Comparison of ENCODE assay signal across 15 mouse cellular contexts in genomic region chr14:121324521-121325330, GRCm38 (mm10). TPM values are rescaled to one million over a fixed set of nuclear protein-coding genes. Genes with fewer than 3 reads are reported as not detected.
A peak's percentile ranks its signal among the peaks of the same experiment; 100 is the strongest.
DNase-seq lines count a peak whose midpoint lies in the region; ATAC-seq and TF ChIP-seq lines count a peak whose summit lies in the region.
"Had no signal": no experiment of that assay in that cellular context is flagged by ENCODE, and none has a peak within 500 bp of the region (broad histone marks: within the 10 kb centered on the region; RNA-seq: fewer than 3 reads in every experiment).

No protein-coding gene starts in this region.

- DNase-seq in heart, postnatal 0 days (ENCODE audit: low spot score) = no peak
- DNase-seq in heart, embryonic 10.5 days (ENCODE audit: low spot score) = no peak
- DNase-seq in thymus, postnatal 4 days = peak; percentile 27
- DNase-seq in thymus, adult 18-20 months = no peak
- DNase-seq in telencephalon, adult 2 months (ENCODE audit: low read depth, low spot score) = peak; percentile 42
- no peak for DNase-seq in ovary, postnatal 36 days (ENCODE audit: low spot score)
- DNase-seq in adrenal gland, postnatal 4 days (ENCODE audit: low spot score in 2 of 2) = no peak
- DNase-seq: adrenal gland, adult 8-10 months; cerebellum, postnatal 36 days; gastrocnemius, postnatal 25 days; lung, adult 2 months had no signal

- H3K36me3 ChIP-seq in heart, postnatal 0 days (replicated peaks; ENCODE audit: control insufficient read depth, insufficient read depth, low read length) = no peaks in the 10 kb centered on the region
- no peaks in the 10 kb centered on the region for H3K36me3 ChIP-seq in heart, embryonic 10.5 days
- H3K36me3 ChIP-seq: midbrain, embryonic 15.5 days had no signal

- no peak for TF ChIP-seq EP300 in heart, postnatal 0 days (IDR thresholded peaks at IDR 0.05; ENCODE audit: low read depth)

- H3K9me3 ChIP-seq in heart, postnatal 0 days (replicated peaks; ENCODE audit: control insufficient read depth, low read length) = no peaks in the 10 kb centered on the region
- H3K9me3 ChIP-seq in heart, embryonic 10.5 days = no peaks in the 10 kb centered on the region
- H3K9me3 ChIP-seq: midbrain, embryonic 15.5 days had no signal

- H3K27ac ChIP-seq in heart, postnatal 0 days (ENCODE audit: low read depth) = peak overlapping the region; percentile 16; the same call in 1 of the 2 replicates
- H3K27ac ChIP-seq in heart, embryonic 10.5 days = no peak overlapping the region
- H3K27ac ChIP-seq: left cerebral cortex, adult 2 months; midbrain, embryonic 15.5 days had no signal

- H3K9ac ChIP-seq in heart, postnatal 0 days (replicated peaks; ENCODE audit: low read depth, low read length) = no peak overlapping the region
- H3K9ac ChIP-seq: midbrain, embryonic 15.5 days had no signal

- no peak overlapping the region for H3K4me3 ChIP-seq in heart, postnatal 0 days (ENCODE audit: low read depth, low read length)
- H3K4me3 ChIP-seq in heart, embryonic 10.5 days = no peak overlapping the region
- H3K4me3 ChIP-seq: erythroblast, embryonic 14.5 days; left cerebral cortex, adult 2 months; midbrain, embryonic 15.5 days had no signal

- 58% methylated on average over 17 of the region's 17 CpGs for WGBS in heart, postnatal 0 days
- WGBS in heart, embryonic 10.5 days = 85% methylated on average over 17 of the region's 17 CpGs

- no peaks in the 10 kb centered on the region for H3K27me3 ChIP-seq in heart, postnatal 0 days (ENCODE audit: control insufficient read depth, insufficient read depth, low read length)
- H3K27me3 ChIP-seq in heart, embryonic 10.5 days (ENCODE audit: insufficient read depth, poor library complexity, severe bottlenecking) = no peaks in the 10 kb centered on the region
- H3K27me3 ChIP-seq: midbrain, embryonic 15.5 days had no signal

- peak; percentile 31; the same call in 1 of the 2 replicates for ATAC-seq in heart, postnatal 0 days (ENCODE audit: insufficient read depth, low read depth)
- ATAC-seq in inflammation-experienced regulatory T-cells, adult 6 months = peak; percentile 84
- ATAC-seq: midbrain, embryonic 15.5 days had no signal

- H3K4me1 ChIP-seq in heart, postnatal 0 days (ENCODE audit: control insufficient read depth, insufficient read depth) = peaks cover 59% of the 10 kb centered on the region
- H3K4me1 ChIP-seq in heart, embryonic 10.5 days = peaks cover 77% of the 10 kb centered on the region

- TF ChIP-seq CTCF in heart, postnatal 0 days (IDR thresholded peaks at IDR 0.05; ENCODE audit: low read depth) = no peak

- peak overlapping the region; percentile 26; the same call in 1 of the 2 replicates for H3K4me2 ChIP-seq in heart, postnatal 0 days (ENCODE audit: low read depth, low read length)
- H3K4me2 ChIP-seq: midbrain, embryonic 15.5 days had no signal

RNA-seq across cellular contexts. Expression of gene Stk24, which starts 55.1 kb away (rescaled TPM):
- total RNA-seq in heart, postnatal 0 days (2014; rRNA removed; ENCODE audit: low replicate concordance) = 62.9 and 68.3 TPM in 2 replicates
- polyA plus RNA-seq in heart, postnatal 0 days (2015; fragmentation: Nextera tagmentation; extraction: Ambion mirVana) = 22.6 and 26.7 TPM in 2 replicates
- 37.9 and 39.8 TPM in 2 replicates for polyA plus RNA-seq in heart, embryonic 10.5 days (2016; fragmentation: Nextera tagmentation; extraction: Ambion mirVana)
- 10 to 100 TPM; 54.0 to 65.8 (median 54.6) TPM for polyA plus RNA-seq in inflammation-experienced regulatory T-cells, adult 6 months (2017; shearing (Covaris generic))
- 100 to 1,000 TPM; 142 to 152 TPM for total RNA-seq in adrenal gland, postnatal 4 days (2021)

Comparison
In these comparisons a context has a peak if more than half of its experiments do, and no peak if none do; other contexts are left out.
1. DNase-seq: peak in thymus, postnatal 4 days (single experiment) and telencephalon, adult 2 months (single experiment); none in heart, postnatal 0 days (single experiment), heart, embryonic 10.5 days (single experiment), thymus, adult 18-20 months (0 of 2), ovary, postnatal 36 days (single experiment) and adrenal gland, postnatal 4 days (0 of 2).